Mouse (Mus musculus) heart, postnatal 0 days (tissue): ENCODE measurements around the gene Nxpe3.

Experiments
- CTCF ChIP-seq: IDR thresholded peaks from 2 replicates; pipeline ENCODE4 v1.5.1; 2016; ENCODE audit warnings: antibody characterized with exemption, control low read depth, low read depth
- EP300 ChIP-seq: IDR thresholded peaks from 2 replicates; pipeline ENCODE4 v1.6.1; 2016; ENCODE audit warnings: antibody characterized with exemption, low read depth

DNA sequence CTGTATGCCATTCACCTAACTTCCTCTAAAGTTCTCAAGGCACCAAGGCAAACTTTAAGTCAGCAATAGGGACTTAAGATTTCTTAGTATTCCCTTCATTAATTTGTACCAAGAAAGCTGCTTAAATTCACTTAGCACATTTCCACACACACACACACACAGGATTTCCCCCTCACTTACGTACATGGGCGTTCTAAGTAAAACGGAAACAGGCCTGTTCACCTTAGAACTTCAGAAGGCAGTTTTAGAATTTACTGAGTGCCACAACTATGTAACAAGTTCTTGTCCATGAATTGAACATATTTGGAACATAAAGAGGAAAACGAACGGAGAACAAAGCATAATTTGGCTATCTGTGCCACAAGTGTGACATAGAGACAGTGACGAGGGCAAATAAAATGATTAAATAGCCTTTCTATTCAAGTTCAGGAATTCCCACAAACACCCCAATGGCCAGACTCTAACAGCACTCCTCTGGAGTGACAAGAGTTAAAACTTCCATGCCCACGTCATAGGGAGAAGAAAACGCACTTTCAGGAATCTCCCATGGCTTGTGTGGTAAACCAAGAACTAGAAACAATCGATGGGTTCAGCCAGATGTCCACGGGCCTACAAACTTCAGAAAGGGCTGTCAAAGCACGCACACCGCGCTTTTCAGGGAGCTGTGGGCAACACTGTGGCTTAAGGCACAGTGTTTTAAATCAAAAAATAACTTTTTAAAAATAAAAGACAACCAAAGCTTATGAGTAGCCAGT is 74.7 kb downstream of the Nxpe3 start:
- TF ChIP-seq CTCF (no peak), EP300 (no peak)
